Mouse (Mus musculus) macrophage (primary cell): ENCODE data around the gene Olfr980. TPM values are rescaled to one million over a fixed set of nuclear protein-coding genes. Genes with fewer than 3 reads are reported as not detected.
"Not testable (repeated sequence)": the region's sequence is repeated elsewhere in the genome, so short reads cannot be mapped to it uniquely, and the experiment has no call there.

ENCODE experiments used
- H3K27ac ChIP-seq: fragments of 350-480 bp; formaldehyde crosslinking; 2 replicates; pipeline ENCODE4 v1.9.0; 2021
- H3K36me3 ChIP-seq: fragments of 350-480 bp; formaldehyde crosslinking; 2 replicates; pipeline ENCODE4 v1.9.0; 2021; ENCODE audit errors: inconsistent target
- H3K4me3 ChIP-seq: fragments of 350-480 bp; formaldehyde crosslinking; 2 replicates; pipeline ENCODE4 v1.9.0; 2021; ENCODE audit errors: inconsistent target
- H3K79me2 ChIP-seq: fragments of 350-480 bp; formaldehyde crosslinking; 2 replicates; pipeline ENCODE4 v1.9.0; 2021; ENCODE audit errors: inconsistent target
- WGBS: methylation state at CpG from one replicate; pipeline ENCODE4 v1.1.7; 2026; ENCODE audit warnings: inconsistent platforms; ENCODE audit not compliant: missing documents; 5-methylcytosine and 5-hydroxymethylcytosine counted together
- polyA plus RNA-seq: library from polyadenylated mRNA; stranded (reverse); fragments of 250-400 nt; gene quantifications from 3 replicates; pipeline ENCODE4 v1.2.4, GENCODE M21; 2018; ENCODE audit warnings: inconsistent platforms
- total RNA-seq, 78 experiments: library from RNA; depleted of rRNA; stranded (reverse); fragments of 250-400 nt; gene quantifications; 1 replicate in 9 of 78; 2 replicates in 24 of 78; 3 replicates in 43 of 78; 4 replicates in 2 of 78; pipeline ENCODE4 v1.2.4; 2018; ENCODE audit warnings: inconsistent platforms in 56 of 78

Gene Olfr980
- not detected for total RNA-seq (2018; cell fraction: chromatin; rRNA removed)
- not detected for total RNA-seq (2018; cell fraction: cytosol; rRNA removed)
- total RNA-seq (2018; cell fraction: nucleus; rRNA removed) = not detected
- polyA plus RNA-seq = not detected in 3 replicates

- H3K36me3 ChIP-seq = no peaks in the 10 kb centered on the region
- WGBS = 87% methylated on average over 1 of the region's 1 CpGs
- H3K79me2 ChIP-seq = no peaks in the 10 kb centered on the region
- H3K4me3 ChIP-seq = no peak within 1 kb of the TSS
- no peak within 1 kb of the TSS for H3K27ac ChIP-seq
Measured at GRCm38 (mm10) chr9:40009482-40009881, at the start of gene Olfr980. TSS of gene Olfr980 (minus strand) at chr9:40009582.

DNA sequence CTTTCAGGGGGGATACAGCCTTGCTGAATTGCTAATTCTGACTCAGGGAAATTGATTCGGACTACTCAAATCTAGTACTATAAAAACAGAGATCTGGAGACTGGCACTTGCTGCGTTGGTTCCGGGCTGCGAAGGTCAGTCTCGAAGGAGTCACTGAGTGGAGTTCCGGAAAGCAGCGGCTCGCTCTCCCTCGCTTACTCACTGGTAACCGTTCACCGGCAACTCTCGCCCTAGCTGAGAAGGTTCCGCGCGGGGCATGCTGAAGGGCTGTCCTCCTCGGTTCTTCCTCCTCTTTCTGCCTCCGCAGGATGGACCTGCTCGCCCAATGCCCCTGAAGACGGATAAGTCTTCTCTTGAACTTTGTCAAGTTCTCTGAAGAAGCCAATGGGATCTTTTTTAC is 40.8 kb upstream of the Olfr980 start:
- Histone ChIP-seq H3K4me3 (no peak overlapping the region), H3K36me3 (no peaks in the 10 kb centered on the region), H3K79me2 (no peaks in the 10 kb centered on the region), H3K27ac (no peak overlapping the region)
- 94% methylated on average over 19 of the region's 19 CpGs for WGBS

- WGBS = 75% methylated on average over 2 of the region's 2 CpGs
- Histone ChIP-seq H3K27ac (no peak within 1 kb of the TSS), H3K4me3 (no peak within 1 kb of the TSS), H3K79me2 (no peaks in the 10 kb centered on the region), H3K36me3 (no peaks in the 10 kb centered on the region)
Measured at GRCm38 (mm10) chr9:40021164-40021563, 11.8 kb upstream of the Olfr980 start, which contains the start of gene Olfr981. TSS of gene Olfr981 (plus strand) at chr9:40021464.

- Histone ChIP-seq H3K79me2 (no peaks in the 10 kb centered on the region), H3K36me3 (no peaks in the 10 kb centered on the region), H3K27ac (no peak within 1 kb of the TSS), H3K4me3 (no peak within 1 kb of the TSS)
- 92% methylated on average over 1 of the region's 1 CpGs for WGBS
Measured at GRCm38 (mm10) chr9:40003365-40003764, 6.0 kb downstream of the Olfr980 start, which contains the start of gene Olfr979. TSS of gene Olfr979 (minus strand) at chr9:40003465.

- Histone ChIP-seq H3K27ac (no peak within 1 kb of the TSS), H3K79me2 (no peaks in the 10 kb centered on the region), H3K36me3 (no peaks in the 10 kb centered on the region), H3K4me3 (no peak within 1 kb of the TSS)
- 87% methylated on average over 2 of the region's 2 CpGs for WGBS
Measured at GRCm38 (mm10) chr9:39991813-39992212, 17.6 kb downstream of the Olfr980 start, which contains the start of gene Olfr978. TSS of gene Olfr978 (plus strand) at chr9:39992113.

- not testable (repeated sequence) for H3K4me3 ChIP-seq, H3K27ac ChIP-seq, H3K79me2 ChIP-seq, H3K36me3 ChIP-seq
- WGBS = 100% methylated on average over 1 of the region's 1 CpGs
Measured at GRCm38 (mm10) chr9:39976581-39977145, 32.7 kb downstream of the Olfr980 start.

DNA sequence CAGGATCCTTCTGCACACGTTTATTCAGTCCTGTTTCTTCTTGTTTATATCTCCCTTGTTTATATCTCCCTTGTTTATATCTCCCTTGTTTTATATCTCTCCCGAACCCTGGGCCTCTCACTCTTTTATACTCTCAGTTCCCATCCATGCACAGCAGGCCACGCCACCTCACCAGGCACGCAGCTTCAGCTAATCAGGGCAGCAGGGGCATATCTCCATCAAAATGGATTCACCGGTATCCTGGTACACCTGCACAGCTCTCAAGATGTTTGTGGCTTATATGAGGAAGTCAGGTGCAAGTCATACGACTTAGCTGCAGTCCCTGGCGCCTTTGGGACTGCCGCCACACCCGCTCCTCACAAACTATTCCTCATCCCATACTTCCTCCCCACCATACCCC is 48.3 kb downstream of the Olfr980 start, which contains the start of gene Olfr976:
Gene Olfr976, minus strand, starts transcription at position 101 of the 400 bp plus-strand sequence.
- not testable (repeated sequence) for H3K79me2 ChIP-seq, H3K27ac ChIP-seq, H3K4me3 ChIP-seq, H3K36me3 ChIP-seq
- WGBS = 67% methylated on average over 3 of the region's 9 CpGs

Other genes with a start within 250 kb of the Olfr980 start
- gene Olfr968, start 226.3 kb downstream of the Olfr980 start, polyA plus RNA-seq = not detected in 3 replicates
- not detected in 3 replicates for gene Olfr969, start 218.6 kb downstream of the Olfr980 start, polyA plus RNA-seq
- not detected in 3 replicates for gene Olfr970, start 200.7 kb downstream of the Olfr980 start, polyA plus RNA-seq
- not detected in 3 replicates for gene Olfr971, start 172.7 kb downstream of the Olfr980 start, polyA plus RNA-seq
- gene Olfr972, start 143.2 kb downstream of the Olfr980 start, polyA plus RNA-seq = not detected in 3 replicates
- gene Olfr229, start 102.2 kb downstream of the Olfr980 start, polyA plus RNA-seq = not detected in 3 replicates
- not detected in 3 replicates for gene Olfr974, start 72.1 kb downstream of the Olfr980 start, polyA plus RNA-seq
- not detected in 3 replicates for gene Olfr975, start 57.5 kb downstream of the Olfr980 start, polyA plus RNA-seq
- gene Olfr976, start 48.4 kb downstream of the Olfr980 start, polyA plus RNA-seq = not detected in 3 replicates
- not detected in 3 replicates for gene Olfr978, start 17.5 kb downstream of the Olfr980 start, polyA plus RNA-seq
- gene Olfr979, start 6.1 kb downstream of the Olfr980 start, polyA plus RNA-seq = not detected in 3 replicates
- not detected in 3 replicates for gene Olfr981, start 11.9 kb upstream of the Olfr980 start, polyA plus RNA-seq
- not detected in 3 replicates for gene Olfr982, start 64.2 kb upstream of the Olfr980 start, polyA plus RNA-seq
- gene Olfr983, start 84.0 kb upstream of the Olfr980 start, polyA plus RNA-seq = not detected in 3 replicates
- not detected in 3 replicates for gene Olfr984, start 104.6 kb upstream of the Olfr980 start, polyA plus RNA-seq
- gene Olfr985, start 120.6 kb upstream of the Olfr980 start, polyA plus RNA-seq = not detected in 3 replicates
- gene Tmem225, start 138.5 kb upstream of the Olfr980 start, polyA plus RNA-seq = not detected in 3 replicates
- gene Olfr986, start 171.3 kb upstream of the Olfr980 start, polyA plus RNA-seq = not detected in 3 replicates
- 3.4 to 4.8 TPM (median 4.1 TPM) in 3 replicates for gene Zfp202, start 182.7 kb upstream of the Olfr980 start, polyA plus RNA-seq